Mouse (Mus musculus) left cerebral cortex, postnatal 10 days (tissue): ENCODE measurements around the gene Gm44511. TPM values are rescaled to one million over a fixed set of nuclear protein-coding genes. Genes with fewer than 3 reads are reported as not detected.
"Not testable (repeated sequence)": the region's sequence is repeated elsewhere in the genome, so short reads cannot be mapped to it uniquely, and the experiment has no call there.

ENCODE experiments used
- DNase-seq, 2 experiments: peaks; one replicate each; pipeline ENCODE4 v3.0.0; 2021 to 2022; ENCODE audit warnings: low spot score in 2 of 2, mixed read lengths in 1 of 2; ENCODE audit errors: extremely low spot score in 1 of 2
- intact Hi-C: fragments of 180-260 bp; cut with DNase I; formaldehyde crosslinking; loops from one replicate; pipeline ENCODE4 v1.15.1; 2025
- total RNA-seq, 2 experiments: library from RNA; stranded (reverse); gene quantifications; 2 replicates each; pipeline ENCODE4 v1.2.3; 2021

Gm44511 gene
- total RNA-seq, 2 experiments from 2014 or later: not detected

GRCm38 (mm10) chr6:128769481-128770253 is 56.4 kb downstream of the Gm44511 start:
- peak in 1 of 2 experiments; percentile 20 for DNase-seq
- intact Hi-C loops: no loop called here

GRCm38 (mm10) chr6:128768047-128768446 is 58.1 kb downstream of the Gm44511 start:
- intact Hi-C loops: no loop called here
- DNase-seq: no peak

- intact Hi-C loops: not testable (repeated sequence)
- peak in 1 of 2 experiments; percentile 50 for DNase-seq
Observed at GRCm38 (mm10) chr6:128766486-128767254, 59.4 kb downstream of the Gm44511 start.

- intact Hi-C loops: loop anchor here (2.0 kb wide), 1 partner anchor 74 kb away; no protein-coding TSS in a partner anchor
- no peak for DNase-seq
Observed at GRCm38 (mm10) chr6:128765211-128765610, 60.9 kb downstream of the Gm44511 start.

DNA sequence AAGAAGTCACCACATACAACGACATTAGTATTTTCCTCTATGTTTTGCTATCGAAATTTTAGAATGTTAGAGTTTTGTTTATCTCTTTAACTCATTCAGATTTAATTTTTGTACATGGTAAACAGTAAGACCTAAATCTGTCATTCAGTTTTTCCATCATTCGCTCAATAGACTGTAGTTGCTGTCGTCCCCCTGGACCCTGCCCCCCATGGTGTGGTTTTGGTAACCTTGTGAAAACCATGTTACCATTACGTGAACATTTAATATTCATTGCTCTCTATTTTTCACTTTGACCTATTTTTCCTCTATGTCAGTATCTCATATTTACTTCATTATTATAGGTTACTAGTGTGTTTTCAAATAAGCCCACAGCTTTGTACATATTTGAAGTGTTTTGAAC is 61.5 kb downstream of the Gm44511 start:
- no peak for DNase-seq
- intact Hi-C loops: loop anchor here (2.0 kb wide), 1 partner anchor 74 kb away; no protein-coding TSS in a partner anchor

GRCm38 (mm10) chr6:128763736-128764523 is 62.2 kb downstream of the Gm44511 start:
- intact Hi-C loops: loop anchor here (2.0 kb wide), 1 partner anchor 75 kb away; no protein-coding TSS in a partner anchor
- DNase-seq: peak; percentile 95 to 98

DNA sequence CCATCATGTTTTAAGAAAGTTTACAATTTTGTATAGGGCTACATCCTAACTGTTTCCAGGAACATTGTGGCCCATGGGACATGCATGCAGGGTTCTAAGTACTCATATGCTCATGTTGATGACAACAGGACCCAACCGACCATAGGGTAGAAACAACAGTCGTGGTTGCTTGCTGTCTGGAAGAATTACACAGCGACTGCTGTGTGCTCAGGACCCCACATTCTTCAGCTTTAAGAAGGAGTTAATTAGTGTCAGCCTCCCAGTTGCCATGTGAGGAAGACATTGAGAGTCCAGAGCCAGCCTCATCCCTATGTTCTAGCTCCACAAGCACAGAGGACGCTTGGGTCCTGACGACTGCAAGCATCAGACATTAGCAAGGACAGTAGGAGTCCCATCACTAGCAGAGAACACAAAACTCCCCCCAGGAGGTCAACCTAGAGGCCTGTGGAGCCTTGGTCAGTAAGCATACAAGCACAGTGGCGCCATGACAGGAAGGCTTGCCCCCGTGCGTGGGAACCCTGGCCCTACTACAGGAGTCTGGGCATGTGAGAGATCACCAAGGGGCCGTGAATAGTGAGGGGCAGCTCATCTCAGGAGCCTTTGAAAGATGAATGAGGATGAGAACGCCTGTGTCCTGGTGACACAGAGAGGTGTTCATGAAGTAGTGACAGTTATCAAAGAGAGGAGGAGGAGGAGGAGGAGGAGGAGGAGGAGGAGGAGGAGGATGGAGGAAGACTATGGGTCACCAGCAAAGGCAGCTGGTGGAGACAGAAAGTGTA is 63.0 kb downstream of the Gm44511 start:
- peak in 1 of 2 experiments; percentile 30 for DNase-seq
- intact Hi-C loops: not testable (repeated sequence)

GRCm38 (mm10) chr6:128761144-128761540 is 65.0 kb downstream of the Gm44511 start:
- no peak for DNase-seq
- intact Hi-C loops: loop anchor here (2.0 kb wide), 1 partner anchor 38 kb away; no protein-coding TSS in a partner anchor

DNA sequence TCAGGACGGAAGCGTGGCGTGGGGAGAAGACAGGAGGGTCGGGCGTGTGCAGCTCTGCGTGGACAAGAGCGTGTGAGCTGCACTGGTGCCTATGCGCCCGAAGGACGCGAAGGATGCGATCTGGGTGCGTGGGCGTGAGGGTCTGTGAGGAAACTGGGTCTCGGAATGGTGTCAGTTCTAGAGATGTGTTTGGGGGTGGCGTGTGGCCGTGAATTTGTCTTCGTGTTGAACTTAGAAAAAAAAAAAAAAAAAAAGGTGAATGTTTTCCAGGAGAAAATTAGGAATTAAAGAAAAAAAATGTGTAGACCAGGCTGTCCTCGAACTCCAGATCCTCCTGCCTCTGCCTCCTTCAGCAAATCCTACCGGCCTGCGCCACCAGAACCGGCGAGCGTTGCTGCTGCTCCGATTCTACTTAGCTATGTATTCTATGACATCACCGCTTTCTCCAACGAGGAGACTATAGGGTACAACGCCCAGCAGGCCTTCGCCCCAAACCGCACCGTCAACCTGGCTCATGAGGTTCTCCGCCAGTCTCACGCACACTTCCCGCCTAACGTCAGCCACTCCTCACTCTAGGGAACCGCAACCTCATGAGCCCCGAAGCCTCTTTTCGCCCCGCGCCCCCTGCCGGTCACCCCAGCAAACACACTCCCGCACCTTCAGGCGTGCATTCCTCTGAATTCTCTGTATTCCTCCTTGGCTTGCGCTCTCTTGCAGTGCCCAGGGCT is 65.5 kb downstream of the Gm44511 start:
- DNase-seq: peak; percentile 83 to 84
- intact Hi-C loops: loop anchor here (2.0 kb wide), 1 partner anchor 38 kb away; no protein-coding TSS in a partner anchor

GRCm38 (mm10) chr6:128760016-128760415 is 66.1 kb downstream of the Gm44511 start:
- intact Hi-C loops: loop anchor here (2.0 kb wide), 1 partner anchor 39 kb away; no protein-coding TSS in a partner anchor
- peak; percentile 89 to 90 for DNase-seq

DNA sequence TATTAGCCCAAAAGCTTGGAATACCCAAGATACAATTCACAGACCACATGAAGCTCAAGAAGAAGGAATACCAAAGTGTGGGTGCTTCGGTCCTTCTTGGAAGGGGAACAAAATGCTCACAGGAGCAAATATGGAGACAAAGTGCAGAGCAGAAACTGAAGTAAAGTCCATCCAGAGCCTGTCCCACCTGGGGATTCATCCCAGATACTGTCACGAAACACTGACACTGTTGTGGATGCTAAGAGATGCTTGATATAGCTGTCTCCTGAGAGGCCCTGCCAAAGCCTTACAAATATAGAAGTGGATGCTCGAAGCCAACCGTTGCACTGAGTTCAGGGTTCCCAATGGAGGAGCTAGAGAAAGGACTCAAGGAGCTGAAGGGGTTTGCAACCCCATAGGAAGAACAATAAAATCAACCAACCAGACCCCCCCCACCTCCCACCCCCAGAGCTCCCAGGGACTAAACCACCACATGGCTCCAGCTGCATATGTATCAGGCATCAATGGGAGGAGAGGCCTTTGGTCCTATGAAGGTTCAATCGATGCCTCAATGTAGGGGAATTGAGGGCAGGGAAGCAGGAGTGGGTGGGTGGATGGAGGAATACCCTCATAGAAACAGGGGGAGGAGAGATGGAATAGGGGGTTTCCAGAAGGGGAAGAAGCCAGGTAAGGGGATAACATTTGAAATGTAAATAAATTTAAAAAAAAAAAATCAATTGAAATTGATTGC is 66.7 kb downstream of the Gm44511 start:
- intact Hi-C loops: no loop called here

DNA sequence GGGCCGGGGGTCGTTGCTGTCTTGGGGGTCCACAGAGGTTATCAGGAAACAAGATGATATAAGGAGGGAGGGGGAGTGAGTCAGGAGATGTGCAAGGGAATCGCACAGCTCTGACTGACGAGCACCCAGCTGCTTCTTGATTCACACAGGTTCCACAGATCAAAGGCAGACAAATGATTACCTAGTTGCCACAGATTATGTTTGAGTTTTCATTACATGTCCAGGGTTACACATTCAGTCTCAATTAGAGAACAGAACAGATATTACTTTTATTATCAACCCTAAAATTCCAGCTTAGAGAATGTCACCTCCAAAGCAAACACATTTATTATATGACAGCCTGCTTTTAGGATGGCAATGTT is 70.7 kb downstream of the Gm44511 start:
- intact Hi-C loops: loop anchor here (2.0 kb wide), 1 partner anchor 123 kb away; no protein-coding TSS in a partner anchor
- DNase-seq: not testable (repeated sequence)

More for the DNA sequence above, 66.7 kb downstream of the Gm44511 start:
- DNase-seq: no peak

DNA sequence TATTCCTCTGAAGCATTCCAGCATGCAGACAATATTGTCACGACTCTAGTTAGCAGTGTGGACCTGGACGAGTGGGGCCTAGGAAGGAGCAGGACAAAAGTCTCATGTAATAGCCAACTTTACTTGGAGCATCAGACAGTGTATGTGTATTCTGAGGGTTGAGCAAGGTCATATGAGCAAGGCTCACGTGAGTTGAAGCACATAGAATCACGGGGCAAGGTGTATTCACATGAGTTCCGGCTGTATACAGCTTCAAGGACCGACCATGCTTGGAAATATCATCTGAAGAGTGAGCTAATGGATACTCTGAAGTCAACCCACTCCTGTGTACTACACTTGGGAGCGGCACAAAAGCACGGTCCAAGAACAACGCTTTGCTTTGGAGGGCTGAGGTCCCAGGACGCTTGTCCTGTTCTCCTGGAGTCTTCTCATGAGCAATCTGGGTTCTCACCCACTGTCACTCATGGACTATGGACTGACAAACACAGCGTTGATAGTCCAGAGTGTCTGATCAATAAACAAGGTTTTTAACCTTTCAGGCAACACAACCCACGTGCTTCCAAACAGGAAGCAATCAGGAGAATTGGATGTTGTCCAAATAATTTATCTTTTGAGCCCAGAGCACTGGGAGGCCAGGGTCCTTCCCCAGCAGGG is 71.2 kb downstream of the Gm44511 start:
- intact Hi-C loops: loop anchor here (2.0 kb wide), 1 partner anchor 122 kb away; no protein-coding TSS in a partner anchor
- DNase-seq: not testable (repeated sequence)

DNA sequence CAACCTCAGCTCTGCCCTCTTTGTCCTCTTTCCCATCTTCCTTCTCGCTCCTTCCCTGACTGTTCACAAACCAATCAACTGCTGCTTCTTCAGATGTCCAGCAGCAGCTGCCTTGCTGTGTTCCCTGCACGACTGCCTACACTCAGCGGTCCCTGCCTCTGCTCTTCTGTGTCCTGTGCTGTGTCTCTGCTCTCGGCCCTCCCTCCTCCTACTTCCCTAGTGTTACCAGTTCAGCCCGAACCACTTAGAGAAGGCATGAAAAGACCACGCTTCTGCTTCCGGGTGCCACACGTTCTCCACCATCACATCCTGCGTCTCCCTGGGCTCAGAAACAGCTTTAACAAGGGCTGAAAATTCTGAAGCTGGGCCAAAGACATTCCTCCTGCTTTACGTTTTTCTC is 71.8 kb downstream of the Gm44511 start:
- intact Hi-C loops: loop anchor here (2.0 kb wide), 1 partner anchor 121 kb away; no protein-coding TSS in a partner anchor
- DNase-seq: peak in 1 of 2 experiments; percentile 24

- intact Hi-C loops: loop anchor here (1.0 to 2.0 kb wide), 2 partner anchors 121 to 149 kb away; no protein-coding TSS in a partner anchor
- DNase-seq: peak; percentile 88 to 90
Observed at GRCm38 (mm10) chr6:128753610-128754224, 72.4 kb downstream of the Gm44511 start.

DNA sequence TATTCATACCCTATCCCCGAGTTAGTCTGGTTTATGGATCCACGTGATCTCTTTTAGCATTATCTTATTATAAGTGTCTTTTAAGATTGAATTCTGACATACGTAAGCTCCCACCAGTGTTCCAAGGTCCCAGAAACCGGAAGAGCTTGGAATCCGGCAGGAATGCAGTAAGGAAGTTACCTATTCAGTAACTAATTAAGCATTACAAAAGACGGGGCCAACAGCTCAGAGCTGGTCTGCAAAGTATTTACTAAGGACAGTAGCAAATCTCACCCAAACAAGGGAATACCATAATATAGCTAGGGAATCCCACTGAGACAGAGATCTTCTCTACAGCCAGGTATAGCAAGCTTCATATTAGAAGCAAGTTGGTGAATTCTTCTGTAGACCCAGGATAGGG is 79.1 kb downstream of the Gm44511 start:
- intact Hi-C loops, DNase-seq: not testable (repeated sequence)
